Mouse (Mus musculus) frontal cortex, adult (tissue): ENCODE measurements around the gene Abcd3.

Experiments used
- ATAC-seq: cut with Nextera tagmentation; 2 replicates; pipeline ENCODE4 v1.9.2; 2017; ENCODE audit warnings: mild to moderate bottlenecking, moderate library complexity, mixed read lengths; ENCODE audit not compliant: low TSS enrichment

Abcd3 gene

GRCm38 (mm10) chr3:121738742-121739342 lies 76.3 kb downstream of the Abcd3 start:
- ATAC-seq: no peak

GRCm38 (mm10) chr3:121737901-121738300 lies 77.2 kb downstream of the Abcd3 start:
- ATAC-seq: no peak

- ATAC-seq: no peak
Observed at GRCm38 (mm10) chr3:121737453-121737852, 77.6 kb downstream of the Abcd3 start.

- peak; percentile 98 for ATAC-seq
Observed at GRCm38 (mm10) chr3:121736025-121736744, 78.9 kb downstream of the Abcd3 start.

GRCm38 (mm10) chr3:121735542-121735941 lies 79.6 kb downstream of the Abcd3 start:
- no peak for ATAC-seq

GRCm38 (mm10) chr3:121729678-121730077 lies 85.4 kb downstream of the Abcd3 start:
- no peak for ATAC-seq

GRCm38 (mm10) chr3:121725651-121726050 lies 89.5 kb downstream of the Abcd3 start:
- no peak for ATAC-seq

- ATAC-seq: no peak
Observed at GRCm38 (mm10) chr3:121724553-121724952, 90.5 kb downstream of the Abcd3 start.

GRCm38 (mm10) chr3:121723968-121724524 lies 91.1 kb downstream of the Abcd3 start:
- ATAC-seq: peak; percentile 28

GRCm38 (mm10) chr3:121722971-121723844 lies 91.9 kb downstream of the Abcd3 start, which contains the start of gene F3:
Gene F3 (plus strand): TSS chr3:121723537.
- ATAC-seq: peak; percentile 47

- ATAC-seq: no peak
Observed at GRCm38 (mm10) chr3:121721691-121722070, 93.4 kb downstream of the Abcd3 start.

- no peak for ATAC-seq
Observed at GRCm38 (mm10) chr3:121720801-121721690, 94.1 kb downstream of the Abcd3 start.

- ATAC-seq: no peak
Observed at GRCm38 (mm10) chr3:121719701-121720100, 95.4 kb downstream of the Abcd3 start.

GRCm38 (mm10) chr3:121718679-121719078 lies 96.4 kb downstream of the Abcd3 start:
- ATAC-seq: no peak

- no peak for ATAC-seq
Observed at GRCm38 (mm10) chr3:121716480-121716879, 98.6 kb downstream of the Abcd3 start.

- peak; percentile 56 for ATAC-seq
Observed at GRCm38 (mm10) chr3:121715741-121716459, 99.2 kb downstream of the Abcd3 start.

- no peak for ATAC-seq
Observed at GRCm38 (mm10) chr3:121715336-121715735, 99.8 kb downstream of the Abcd3 start.

- no peak for ATAC-seq
Observed at GRCm38 (mm10) chr3:121714461-121714860, 100.6 kb downstream of the Abcd3 start.

- no peak for ATAC-seq
Observed at GRCm38 (mm10) chr3:121713816-121714215, 101.3 kb downstream of the Abcd3 start.

GRCm38 (mm10) chr3:121713151-121713701 lies 101.9 kb downstream of the Abcd3 start:
- no peak for ATAC-seq
